Mouse (Mus musculus): Measurements from ENCODE around the gene Irf9. TPM values are rescaled to one million over a fixed set of nuclear protein-coding genes. Genes with fewer than 3 reads are reported as not detected.

Gene Irf9
- total RNA-seq, 1 experiment from 2014 or later: 77.4 TPM

DNA sequence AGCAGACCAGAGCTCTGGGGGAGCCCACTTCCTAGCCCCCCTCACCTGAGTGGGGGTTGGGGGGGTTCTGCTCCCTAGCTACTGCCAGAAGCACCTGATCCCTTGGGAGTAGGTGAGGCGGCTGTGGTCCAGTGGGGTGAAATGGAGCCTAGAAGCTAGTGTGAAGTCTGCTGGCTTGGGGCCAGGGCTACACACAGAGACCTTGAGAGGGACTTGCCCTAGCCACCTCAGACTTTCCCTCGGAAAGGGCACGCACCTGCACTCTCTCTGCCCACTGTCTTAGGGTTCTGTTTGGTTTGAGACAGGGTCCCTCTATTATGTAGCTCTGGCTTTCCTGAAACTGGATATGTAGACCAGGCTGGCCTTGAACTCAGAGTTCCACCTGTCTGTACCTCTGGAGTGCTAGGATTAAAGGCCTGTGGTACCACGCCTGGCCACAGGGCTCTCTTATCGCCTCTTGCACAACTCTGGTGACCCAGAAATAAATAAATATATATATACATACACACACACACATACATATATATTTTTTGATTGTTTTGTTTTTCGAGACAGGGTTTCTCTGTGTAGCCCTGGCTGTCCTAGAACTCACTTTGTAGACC, 24.6 kb upstream of the Irf9 start:
- no peak for ATAC-seq (replicated peaks; ENCODE audit: insufficient number of reproducible peaks, low FRiP score, low TSS enrichment, poor library complexity, severe bottlenecking)

GRCm38 (mm10) chr14:55579511-55580496, 23.6 kb upstream of the Irf9 start:
- no peak for ATAC-seq (replicated peaks; ENCODE audit: insufficient number of reproducible peaks, low FRiP score, low TSS enrichment, poor library complexity, severe bottlenecking)

- ATAC-seq (replicated peaks; ENCODE audit: insufficient number of reproducible peaks, low FRiP score, low TSS enrichment, poor library complexity, severe bottlenecking): no peak
Measured at GRCm38 (mm10) chr14:55580731-55581130, 22.6 kb upstream of the Irf9 start.

- ATAC-seq (replicated peaks; ENCODE audit: insufficient number of reproducible peaks, low FRiP score, low TSS enrichment, poor library complexity, severe bottlenecking): no peak
Measured at GRCm38 (mm10) chr14:55581981-55582681, 21.2 kb upstream of the Irf9 start.

DNA sequence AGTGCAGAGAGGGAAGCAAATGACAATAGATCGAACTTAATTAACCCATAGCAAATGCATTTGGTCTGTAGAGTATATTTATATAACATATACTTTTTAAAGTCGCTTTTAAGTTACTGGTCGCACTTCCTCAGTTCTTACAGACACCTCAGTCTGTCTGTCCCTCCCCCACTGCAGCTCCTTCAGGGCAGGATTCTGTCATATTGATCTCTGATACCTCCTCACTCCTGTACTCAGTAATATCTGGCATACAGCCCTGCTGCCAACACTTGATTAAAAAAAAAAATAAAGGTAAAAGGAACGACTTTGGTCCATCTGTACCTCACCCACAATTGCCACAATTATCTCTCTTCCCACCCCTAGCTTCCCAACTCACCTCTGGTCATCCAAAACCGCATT, 19.1 kb upstream of the Irf9 start:
- no peak for ATAC-seq (replicated peaks; ENCODE audit: insufficient number of reproducible peaks, low FRiP score, low TSS enrichment, poor library complexity, severe bottlenecking)

DNA sequence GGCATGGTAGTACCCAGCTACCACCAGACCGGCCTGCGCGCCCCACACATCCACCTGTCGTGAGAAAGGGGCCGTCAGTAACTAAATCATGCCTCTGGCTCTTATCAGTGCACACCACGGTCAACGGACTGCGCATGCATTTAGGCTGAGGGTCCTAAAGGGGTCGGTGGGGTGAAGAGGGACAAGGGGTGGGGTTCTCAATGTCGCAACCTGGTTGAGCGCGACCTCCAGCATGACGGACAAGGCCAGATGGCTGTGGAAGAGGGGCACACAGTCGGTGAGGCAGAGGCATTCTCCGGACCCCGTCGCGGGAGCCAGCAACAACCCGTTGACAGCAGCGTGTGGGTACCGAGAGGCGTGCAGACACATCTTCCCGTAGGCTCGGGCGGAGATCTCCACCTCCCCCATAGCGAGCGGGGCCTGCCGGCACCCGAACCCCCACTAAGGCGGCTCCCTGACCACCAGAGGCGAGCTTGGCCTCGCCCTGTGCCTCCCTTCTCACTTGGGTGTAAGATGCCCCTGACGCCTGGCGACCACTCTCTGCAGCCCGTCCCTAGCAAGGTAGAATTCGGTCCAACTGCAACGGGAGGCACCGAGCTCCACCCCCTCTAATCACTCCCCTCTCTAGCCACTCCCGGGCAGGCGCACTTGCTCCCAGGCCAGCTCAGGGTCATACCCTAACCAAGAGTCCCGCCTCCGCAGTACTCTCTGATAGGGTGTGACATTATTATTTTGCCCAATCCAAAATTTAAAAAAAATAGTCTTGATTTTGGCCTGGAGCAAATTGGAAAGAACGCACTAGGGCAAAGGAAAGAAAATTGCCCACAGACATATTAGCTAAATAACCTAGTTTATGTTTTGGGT, 18.4 kb upstream of the Irf9 start, which contains the start of gene Emc9:
Gene Emc9 (minus strand): TSS at position 601 of the 864 bp plus-strand sequence.
- ATAC-seq (replicated peaks; ENCODE audit: insufficient number of reproducible peaks, low FRiP score, low TSS enrichment, poor library complexity, severe bottlenecking): peak; percentile 66

GRCm38 (mm10) chr14:55585566-55585960, 17.8 kb upstream of the Irf9 start:
- no peak for ATAC-seq (replicated peaks; ENCODE audit: insufficient number of reproducible peaks, low FRiP score, low TSS enrichment, poor library complexity, severe bottlenecking)

DNA sequence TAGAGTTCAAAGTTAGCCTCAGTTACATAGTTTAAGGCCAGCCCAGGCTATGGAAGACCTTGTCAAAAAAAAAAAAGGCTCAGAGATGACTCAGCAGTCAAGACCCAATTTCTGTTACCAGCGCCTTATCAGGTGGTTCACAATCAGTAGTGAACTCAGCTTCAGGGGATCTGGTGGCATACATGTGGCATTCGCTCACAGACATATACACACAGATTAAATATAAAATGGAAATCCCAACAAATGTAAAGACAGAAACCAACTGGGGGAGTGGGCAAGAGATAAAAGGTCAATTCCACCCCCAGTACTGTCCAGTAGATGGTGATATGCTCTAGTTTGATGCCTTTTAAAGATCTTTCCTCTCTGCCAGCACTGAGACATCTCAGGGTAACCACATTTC, 17.2 kb upstream of the Irf9 start:
- no peak for ATAC-seq (replicated peaks; ENCODE audit: insufficient number of reproducible peaks, low FRiP score, low TSS enrichment, poor library complexity, severe bottlenecking)

GRCm38 (mm10) chr14:55589271-55589670, 14.1 kb upstream of the Irf9 start:
- no peak for ATAC-seq (replicated peaks; ENCODE audit: insufficient number of reproducible peaks, low FRiP score, low TSS enrichment, poor library complexity, severe bottlenecking)

GRCm38 (mm10) chr14:55589771-55590448, 13.5 kb upstream of the Irf9 start:
- ATAC-seq (replicated peaks; ENCODE audit: insufficient number of reproducible peaks, low FRiP score, low TSS enrichment, poor library complexity, severe bottlenecking): no peak

- peak; percentile 92 for ATAC-seq (replicated peaks; ENCODE audit: insufficient number of reproducible peaks, low FRiP score, low TSS enrichment, poor library complexity, severe bottlenecking)
Measured at GRCm38 (mm10) chr14:55590748-55591330, 12.5 kb upstream of the Irf9 start, which contains the start of gene Psme2. Gene Psme2 (minus strand): TSS chr14:55591113.

DNA sequence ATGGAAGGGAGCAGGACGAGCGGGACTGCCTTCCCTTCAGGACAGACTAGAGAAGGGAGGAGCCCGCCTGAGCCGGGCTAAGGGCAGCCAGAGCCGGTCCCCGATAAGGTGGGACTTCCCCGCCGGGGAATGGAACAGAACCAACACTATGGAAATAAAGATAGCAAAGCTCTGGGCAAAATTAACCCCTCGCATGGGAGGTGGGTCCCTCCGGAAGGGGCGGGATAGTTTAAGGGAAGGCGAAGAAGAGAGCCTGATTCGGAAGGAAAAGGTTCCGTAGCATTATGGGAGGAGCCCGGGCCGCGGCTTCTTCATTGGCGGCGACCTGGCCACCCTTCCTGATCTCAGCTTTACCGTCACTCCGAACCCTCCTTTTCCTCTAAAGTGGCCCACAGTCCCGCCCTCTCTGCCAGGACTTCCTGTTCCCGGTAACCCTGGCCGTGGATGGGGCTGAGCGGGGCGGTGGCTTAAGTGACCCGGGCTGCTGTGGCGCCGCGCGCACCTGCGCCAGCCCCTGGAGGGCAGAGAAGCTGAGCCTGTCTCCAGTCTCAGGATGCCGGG, 12.0 kb upstream of the Irf9 start, which contains the start of gene Rnf31:
Gene Rnf31 (plus strand): TSS at position 378 of the 561 bp plus-strand sequence.
- peak; percentile 88 for ATAC-seq (replicated peaks; ENCODE audit: insufficient number of reproducible peaks, low FRiP score, low TSS enrichment, poor library complexity, severe bottlenecking)

DNA sequence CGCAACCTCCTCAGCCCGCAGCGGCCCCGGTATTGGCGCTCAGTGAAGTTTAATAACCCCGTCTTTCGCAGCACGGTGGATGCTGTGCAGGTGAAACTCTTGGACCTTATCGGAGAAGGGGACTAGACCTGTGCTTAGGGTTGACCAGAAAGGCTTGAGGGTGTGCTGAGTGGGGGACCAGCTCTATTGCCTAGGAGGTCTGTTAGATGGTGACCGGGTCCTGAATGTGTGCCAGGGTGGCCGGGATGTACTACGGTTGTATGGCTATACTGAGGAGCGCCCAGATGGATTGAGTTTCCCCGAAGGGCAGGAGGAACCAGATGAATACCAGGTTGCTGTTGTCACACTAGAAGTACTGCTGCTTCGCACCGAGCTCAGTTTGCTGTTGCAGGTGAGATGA, 11.1 kb upstream of the Irf9 start:
- no peak for ATAC-seq (replicated peaks; ENCODE audit: insufficient number of reproducible peaks, low FRiP score, low TSS enrichment, poor library complexity, severe bottlenecking)

GRCm38 (mm10) chr14:55596036-55596690, 7.2 kb upstream of the Irf9 start:
- no peak for ATAC-seq (replicated peaks; ENCODE audit: insufficient number of reproducible peaks, low FRiP score, low TSS enrichment, poor library complexity, severe bottlenecking)

DNA sequence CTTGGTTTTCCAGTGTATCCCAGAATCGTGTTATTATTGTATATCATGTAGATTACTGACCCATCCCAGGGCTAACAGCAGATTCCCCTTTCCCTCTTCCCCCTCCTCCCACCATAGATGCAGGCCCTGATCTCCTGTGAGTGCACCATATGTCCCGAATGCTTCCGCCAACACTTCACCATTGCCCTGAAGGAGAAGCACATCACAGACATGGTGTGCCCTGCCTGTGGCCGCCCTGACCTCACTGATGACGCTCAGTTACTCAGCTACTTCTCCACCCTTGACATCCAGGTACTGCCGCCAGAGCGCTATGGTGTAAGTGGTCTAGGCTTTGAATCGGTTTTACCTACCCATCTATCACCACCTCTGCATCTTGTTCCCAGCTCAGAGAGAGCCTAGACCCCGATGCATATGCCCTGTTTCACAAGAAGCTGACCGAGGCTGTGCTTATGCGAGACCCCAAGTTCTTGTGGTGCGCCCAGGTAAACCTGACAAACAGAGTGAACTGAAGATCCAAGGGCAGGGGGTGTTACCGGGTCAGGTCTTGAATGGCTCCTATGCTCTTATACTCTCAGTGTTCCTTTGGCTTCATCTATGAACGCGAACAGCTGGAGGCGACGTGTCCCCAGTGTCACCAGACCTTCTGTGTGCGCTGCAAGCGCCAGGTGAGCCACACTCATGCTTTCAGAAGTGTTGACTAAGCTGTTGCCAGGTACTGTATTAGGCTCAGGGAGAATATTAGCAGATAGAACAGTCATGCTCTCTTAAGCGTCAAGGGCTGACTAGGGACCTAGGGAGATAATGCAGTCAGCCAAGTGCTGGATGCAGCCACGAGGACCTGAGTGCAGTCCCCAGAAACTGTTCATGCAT, 4.6 kb upstream of the Irf9 start:
- ATAC-seq (replicated peaks; ENCODE audit: insufficient number of reproducible peaks, low FRiP score, low TSS enrichment, poor library complexity, severe bottlenecking): no peak
